Mouse (Mus musculus): ENCODE measurements around the gene Inpp5d.

Inpp5d gene

GRCm38 (mm10) chr1:87655101-87655500, 35.0 kb downstream of the Inpp5d start:
- no peak for DNase-seq (ENCODE audit: low spot score in 2 of 2)

- peak in 1 of 2 experiments; percentile 66 for DNase-seq (ENCODE audit: low spot score in 2 of 2)
Observed at GRCm38 (mm10) chr1:87658063-87658462, 38.0 kb downstream of the Inpp5d start.

- no peak for DNase-seq (ENCODE audit: low spot score in 2 of 2)
Observed at GRCm38 (mm10) chr1:87658485-87658884, 38.4 kb downstream of the Inpp5d start.

- DNase-seq (ENCODE audit: low spot score in 2 of 2), result peak in 1 of 2 experiments; percentile 81
Observed at GRCm38 (mm10) chr1:87658937-87659617, 39.0 kb downstream of the Inpp5d start.

- no peak for DNase-seq (ENCODE audit: low spot score in 2 of 2)
Observed at GRCm38 (mm10) chr1:87659618-87659960, 39.5 kb downstream of the Inpp5d start.

GRCm38 (mm10) chr1:87660740-87661139, 40.6 kb downstream of the Inpp5d start:
- DNase-seq (ENCODE audit: low spot score in 2 of 2), result no peak

GRCm38 (mm10) chr1:87663992-87664391, 43.9 kb downstream of the Inpp5d start:
- peak in 1 of 2 experiments; percentile 50 for DNase-seq (ENCODE audit: low spot score in 2 of 2)

GRCm38 (mm10) chr1:87667006-87667405, 46.9 kb downstream of the Inpp5d start:
- DNase-seq (ENCODE audit: low spot score in 2 of 2), result no peak

- no peak for DNase-seq (ENCODE audit: low spot score in 2 of 2)
Observed at GRCm38 (mm10) chr1:87668300-87668699, 48.2 kb downstream of the Inpp5d start.

GRCm38 (mm10) chr1:87671483-87671882, 51.4 kb downstream of the Inpp5d start:
- no peak for DNase-seq (ENCODE audit: low spot score in 2 of 2)

GRCm38 (mm10) chr1:87673822-87674604, 53.9 kb downstream of the Inpp5d start:
- no peak for DNase-seq (ENCODE audit: low spot score in 2 of 2)

GRCm38 (mm10) chr1:87676006-87676405, 55.9 kb downstream of the Inpp5d start:
- DNase-seq (ENCODE audit: low spot score in 2 of 2), result no peak

GRCm38 (mm10) chr1:87679089-87679488, 59.0 kb downstream of the Inpp5d start:
- DNase-seq (ENCODE audit: low spot score in 2 of 2), result no peak

GRCm38 (mm10) chr1:87680950-87681349, 60.8 kb downstream of the Inpp5d start:
- no peak for DNase-seq (ENCODE audit: low spot score in 2 of 2)

- peak in 1 of 2 experiments; percentile 21 for DNase-seq (ENCODE audit: low spot score in 2 of 2)
Observed at GRCm38 (mm10) chr1:87682473-87682872, 62.4 kb downstream of the Inpp5d start.

GRCm38 (mm10) chr1:87684071-87684470, 64.0 kb downstream of the Inpp5d start:
- no peak for DNase-seq (ENCODE audit: low spot score in 2 of 2)

- no peak for DNase-seq (ENCODE audit: low spot score in 2 of 2)
Observed at GRCm38 (mm10) chr1:87684791-87685190, 64.7 kb downstream of the Inpp5d start.

- no peak for DNase-seq (ENCODE audit: low spot score in 2 of 2)
Observed at GRCm38 (mm10) chr1:87686351-87686750, 66.2 kb downstream of the Inpp5d start.

- DNase-seq (ENCODE audit: low spot score in 2 of 2), result no peak
Observed at GRCm38 (mm10) chr1:87687009-87687408, 66.9 kb downstream of the Inpp5d start.

- no peak for DNase-seq (ENCODE audit: low spot score in 2 of 2)
Observed at GRCm38 (mm10) chr1:87689661-87690341, 69.7 kb downstream of the Inpp5d start.

- peak; percentile 29 to 62 for DNase-seq (ENCODE audit: low spot score in 2 of 2)
Observed at GRCm38 (mm10) chr1:87696358-87696757, 76.2 kb downstream of the Inpp5d start.

GRCm38 (mm10) chr1:87698010-87698409, 77.9 kb downstream of the Inpp5d start:
- no peak for DNase-seq (ENCODE audit: low spot score in 2 of 2)

Measured in natural killer cell, adult 2 months (primary cell).